Mouse (Mus musculus): ENCODE results near the gene Fam69a. TPM values are rescaled to one million over a fixed set of nuclear protein-coding genes. Genes with fewer than 3 reads are reported as not detected.
"Not testable (repeated sequence)": the region's sequence is repeated elsewhere in the genome, so short reads cannot be mapped to it uniquely, and the experiment has no call there.

Gene Fam69a
- polyA plus RNA-seq (2015; fragmentation: Nextera tagmentation; extraction: Ambion mirVana): 18.4 and 20.9 TPM in 2 replicates

GRCm38 (mm10) chr5:107986967-107987834 lies at the start of gene Fam69a:
Gene Fam69a (minus strand): TSS chr5:107987085.
- peak within 1 kb of the TSS; percentile 92 for H3K4me2 ChIP-seq (replicated peaks)
- ATAC-seq: peak; percentile 96
- no peaks in the 10 kb centered on the region for H3K9me3 ChIP-seq
- whole genome bisulfite sequencing: under 1% methylated on average over 64 of the region's 91 CpGs
- H3K4me1 ChIP-seq (replicated peaks): 0 out of 2 replicates have a peak, but pooled peaks cover 4% of the 10 kb centered on the region
- H3K27ac ChIP-seq: peak within 1 kb of the TSS; percentile 85
- no peaks in the 10 kb centered on the region for H3K36me3 ChIP-seq
- H3K27me3 ChIP-seq (replicated peaks): no peaks in the 10 kb centered on the region
- H3K9ac ChIP-seq: peak within 1 kb of the TSS; percentile 68
- H3K4me3 ChIP-seq (replicated peaks): peak within 1 kb of the TSS; percentile 90

GRCm38 (mm10) chr5:108035523-108035922 lies 48.6 kb upstream of the Fam69a start:
- WGBS: 18% methylated on average over 2 of the region's 2 CpGs
- ATAC-seq: no peak
- no peaks in the 10 kb centered on the region for H3K36me3 ChIP-seq
- no peak overlapping the region for H3K27ac ChIP-seq
- H3K4me2 ChIP-seq (replicated peaks): no peak overlapping the region
- H3K27me3 ChIP-seq (replicated peaks): no peaks in the 10 kb centered on the region
- no peak overlapping the region for H3K4me3 ChIP-seq (replicated peaks)
- no peak overlapping the region for H3K9ac ChIP-seq
- H3K4me1 ChIP-seq (replicated peaks): no peaks in the 10 kb centered on the region
- H3K9me3 ChIP-seq: no peaks in the 10 kb centered on the region

GRCm38 (mm10) chr5:108034194-108034593 lies 47.3 kb upstream of the Fam69a start:
- no peak for ATAC-seq
- Histone ChIP-seq H3K9ac (no peak overlapping the region), H3K27ac (no peak overlapping the region), H3K4me2 (replicated peaks) (no peak overlapping the region), H3K36me3 (no peaks in the 10 kb centered on the region), H3K4me3 (replicated peaks) (no peak overlapping the region), H3K27me3 (replicated peaks) (no peaks in the 10 kb centered on the region), H3K4me1 (replicated peaks) (no peaks in the 10 kb centered on the region), H3K9me3 (no peaks in the 10 kb centered on the region)
- 42% methylated on average over 4 of the region's 4 CpGs for WGBS

GRCm38 (mm10) chr5:108031267-108031666 lies 44.4 kb upstream of the Fam69a start:
- Histone ChIP-seq H3K9me3 (no peaks in the 10 kb centered on the region), H3K36me3 (no peaks in the 10 kb centered on the region), H3K4me3 (replicated peaks) (no peak overlapping the region), H3K9ac (no peak overlapping the region), H3K27ac (no peak overlapping the region), H3K4me2 (replicated peaks) (no peak overlapping the region), H3K4me1 (replicated peaks) (no peaks in the 10 kb centered on the region), H3K27me3 (replicated peaks) (no peaks in the 10 kb centered on the region)
- ATAC-seq: no peak
- 86% methylated on average over 4 of the region's 4 CpGs for WGBS

GRCm38 (mm10) chr5:108029968-108030367 lies 43.1 kb upstream of the Fam69a start:
- Histone ChIP-seq H3K27me3 (replicated peaks) (no peaks in the 10 kb centered on the region), H3K36me3 (no peaks in the 10 kb centered on the region), H3K4me2 (replicated peaks) (no peak overlapping the region), H3K4me3 (replicated peaks) (no peak overlapping the region), H3K9me3 (no peaks in the 10 kb centered on the region), H3K9ac (no peak overlapping the region), H3K27ac (no peak overlapping the region), H3K4me1 (replicated peaks) (no peaks in the 10 kb centered on the region)
- no peak for ATAC-seq
- WGBS: 84% methylated on average over 2 of the region's 2 CpGs

- H3K27me3 ChIP-seq (replicated peaks): not testable (repeated sequence)
- 84% methylated on average over 7 of the region's 7 CpGs for WGBS
These were observed 42.1 kb upstream of the Fam69a start for GRCm38 (mm10) chr5:108028797-108029536.

GRCm38 (mm10) chr5:108028230-108028629 lies 41.3 kb upstream of the Fam69a start:
- 92% methylated on average over 4 of the region's 4 CpGs for WGBS

More at GRCm38 (mm10) chr5:108028797-108029536, 42.1 kb upstream of the Fam69a start:
- H3K9me3 ChIP-seq; H3K9ac ChIP-seq; ATAC-seq; H3K4me2 ChIP-seq (replicated peaks); H3K36me3 ChIP-seq; H3K27ac ChIP-seq; H3K4me1 ChIP-seq (replicated peaks); H3K4me3 ChIP-seq (replicated peaks): not testable (repeated sequence)

GRCm38 (mm10) chr5:108021346-108021745 lies 34.5 kb upstream of the Fam69a start:
- H3K27ac ChIP-seq: no peak overlapping the region
- no peak overlapping the region for H3K4me2 ChIP-seq (replicated peaks)
- no peak overlapping the region for H3K4me3 ChIP-seq (replicated peaks)
- no peak overlapping the region for H3K9ac ChIP-seq
- no peaks in the 10 kb centered on the region for H3K36me3 ChIP-seq
- 65% methylated on average over 3 of the region's 3 CpGs for WGBS
- ATAC-seq: no peak
- no peaks in the 10 kb centered on the region for H3K27me3 ChIP-seq (replicated peaks)
- no peaks in the 10 kb centered on the region for H3K9me3 ChIP-seq
- H3K4me1 ChIP-seq (replicated peaks): no peaks in the 10 kb centered on the region

More at GRCm38 (mm10) chr5:108028230-108028629, 41.3 kb upstream of the Fam69a start:
- Histone ChIP-seq H3K27me3 (replicated peaks) (no peaks in the 10 kb centered on the region), H3K9me3 (no peaks in the 10 kb centered on the region), H3K27ac (no peak overlapping the region), H3K4me3 (replicated peaks) (no peak overlapping the region), H3K4me2 (replicated peaks) (no peak overlapping the region), H3K9ac (no peak overlapping the region), H3K4me1 (replicated peaks) (no peaks in the 10 kb centered on the region), H3K36me3 (no peaks in the 10 kb centered on the region)
- ATAC-seq: no peak

GRCm38 (mm10) chr5:108019367-108019766 lies 32.5 kb upstream of the Fam69a start:
- no peaks in the 10 kb centered on the region for H3K4me1 ChIP-seq (replicated peaks)
- no peaks in the 10 kb centered on the region for H3K36me3 ChIP-seq
- H3K9me3 ChIP-seq: no peaks in the 10 kb centered on the region
- no peak overlapping the region for H3K4me2 ChIP-seq (replicated peaks)
- no peaks in the 10 kb centered on the region for H3K27me3 ChIP-seq (replicated peaks)
- 14% methylated on average over 2 of the region's 2 CpGs for WGBS
- no peak overlapping the region for H3K9ac ChIP-seq
- no peak overlapping the region for H3K27ac ChIP-seq
- ATAC-seq: no peak
- H3K4me3 ChIP-seq (replicated peaks): no peak overlapping the region

GRCm38 (mm10) chr5:108017232-108017631 lies 30.3 kb upstream of the Fam69a start:
- no peak overlapping the region for H3K27ac ChIP-seq
- no peaks in the 10 kb centered on the region for H3K9me3 ChIP-seq
- WGBS: 71% methylated on average over 2 of the region's 2 CpGs
- H3K4me1 ChIP-seq (replicated peaks): no peaks in the 10 kb centered on the region
- no peak overlapping the region for H3K4me3 ChIP-seq (replicated peaks)
- no peak for ATAC-seq
- H3K4me2 ChIP-seq (replicated peaks): no peak overlapping the region
- no peak overlapping the region for H3K9ac ChIP-seq
- no peaks in the 10 kb centered on the region for H3K36me3 ChIP-seq
- no peaks in the 10 kb centered on the region for H3K27me3 ChIP-seq (replicated peaks)

- ATAC-seq: no peak
- 70% methylated on average over 7 of the region's 7 CpGs for WGBS
These were observed 28.5 kb upstream of the Fam69a start for GRCm38 (mm10) chr5:108015422-108015821.

GRCm38 (mm10) chr5:108014173-108014572 lies 27.3 kb upstream of the Fam69a start:
- WGBS: 13% methylated on average over 1 of the region's 1 CpGs
- no peak for ATAC-seq
- H3K9ac ChIP-seq: no peak overlapping the region
- no peak overlapping the region for H3K27ac ChIP-seq
- H3K4me2 ChIP-seq (replicated peaks): no peak overlapping the region
- no peaks in the 10 kb centered on the region for H3K9me3 ChIP-seq
- H3K4me1 ChIP-seq (replicated peaks): no peaks in the 10 kb centered on the region
- no peaks in the 10 kb centered on the region for H3K36me3 ChIP-seq
- no peak overlapping the region for H3K4me3 ChIP-seq (replicated peaks)
- H3K27me3 ChIP-seq (replicated peaks): no peaks in the 10 kb centered on the region

More at GRCm38 (mm10) chr5:108015422-108015821, 28.5 kb upstream of the Fam69a start:
- H3K27ac ChIP-seq: no peak overlapping the region
- H3K9me3 ChIP-seq: no peaks in the 10 kb centered on the region
- H3K36me3 ChIP-seq: no peaks in the 10 kb centered on the region
- no peaks in the 10 kb centered on the region for H3K27me3 ChIP-seq (replicated peaks)
- no peak overlapping the region for H3K4me2 ChIP-seq (replicated peaks)
- no peaks in the 10 kb centered on the region for H3K4me1 ChIP-seq (replicated peaks)
- H3K4me3 ChIP-seq (replicated peaks): no peak overlapping the region
- no peak overlapping the region for H3K9ac ChIP-seq
